Mouse (Mus musculus) megakaryocyte-erythroid progenitor cell, adult 5-6 weeks (primary cell): ENCODE measurements at regions not wholly inside any gene's neighbourhood (a gene's known extent, or its start where the extent isn't known, plus 50 kb on each side); places are given as distances from the start of the nearest gene placed in this dataset.

Source experiments
- ATAC-seq: replicated peaks from 2 replicates; pipeline ENCODE4 v1.8.0; 2016; ENCODE audit warnings: mild to moderate bottlenecking, inconsistent platforms; ENCODE audit not compliant: severe bottlenecking, poor library complexity, low FRiP score, low TSS enrichment

DNA sequence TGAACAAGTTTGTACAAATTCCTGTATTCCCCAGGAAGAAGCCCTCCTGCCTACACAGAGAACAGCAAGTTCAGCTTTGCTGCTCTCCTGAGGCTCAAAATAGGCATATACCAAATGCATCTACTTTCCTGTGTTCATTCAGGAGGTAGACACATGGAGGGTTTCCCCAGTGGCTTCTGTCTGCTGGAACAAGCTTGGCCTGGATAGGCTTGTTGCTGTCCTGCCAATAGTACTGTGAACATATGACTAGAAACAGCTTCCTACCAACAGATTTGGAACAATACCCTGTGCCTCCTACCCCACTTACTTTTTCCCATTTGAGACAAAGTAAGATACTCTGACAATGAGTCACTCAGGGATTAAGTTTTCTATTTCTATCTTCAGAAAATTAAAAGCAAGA is 93.8 kb upstream of the Wdpcp start:
- ATAC-seq: no peak

DNA sequence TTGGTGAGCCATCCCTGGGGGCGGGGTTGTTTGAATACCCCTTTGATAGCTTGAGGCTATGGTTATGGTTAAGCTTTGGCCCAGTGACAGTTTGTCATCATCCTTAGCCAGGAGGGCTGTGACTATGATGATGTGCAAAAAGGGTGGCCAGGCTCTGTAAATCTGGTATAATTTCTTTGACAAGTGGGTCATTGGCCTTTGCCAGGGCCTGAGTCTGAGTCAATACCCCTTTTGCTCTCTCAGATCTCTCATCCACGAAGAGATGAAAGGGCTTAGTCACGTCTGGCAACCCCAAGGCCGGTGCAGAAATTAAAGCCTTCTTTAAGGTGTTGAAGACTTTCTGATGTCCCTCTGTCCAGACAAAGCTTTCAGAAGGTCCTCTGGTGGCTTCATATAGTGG is 99.7 kb upstream of the Ugp2 start:
- no peak for ATAC-seq

DNA sequence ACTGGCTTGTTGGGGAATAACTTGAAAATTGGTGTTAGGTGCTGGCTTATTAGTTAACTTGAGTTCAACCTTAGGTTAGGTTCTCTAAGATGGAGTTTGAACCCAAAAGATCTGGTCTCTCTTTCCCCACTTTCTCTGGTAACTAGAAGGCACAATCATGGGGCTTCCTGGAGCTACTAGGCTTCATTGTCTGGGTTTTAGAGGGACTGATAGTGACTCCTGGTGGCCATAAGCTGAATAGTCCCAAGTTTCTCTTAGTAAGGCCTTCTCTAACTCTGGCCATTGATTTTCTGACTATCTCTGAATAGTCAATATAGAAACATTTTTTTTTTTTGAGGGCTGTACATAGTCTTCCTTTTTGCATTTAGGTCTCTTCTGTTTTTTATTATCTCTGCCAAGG is 97.5 kb upstream of the Ugp2 start:
- peak; percentile 75; the same call in 1 of the 2 replicates for ATAC-seq

DNA sequence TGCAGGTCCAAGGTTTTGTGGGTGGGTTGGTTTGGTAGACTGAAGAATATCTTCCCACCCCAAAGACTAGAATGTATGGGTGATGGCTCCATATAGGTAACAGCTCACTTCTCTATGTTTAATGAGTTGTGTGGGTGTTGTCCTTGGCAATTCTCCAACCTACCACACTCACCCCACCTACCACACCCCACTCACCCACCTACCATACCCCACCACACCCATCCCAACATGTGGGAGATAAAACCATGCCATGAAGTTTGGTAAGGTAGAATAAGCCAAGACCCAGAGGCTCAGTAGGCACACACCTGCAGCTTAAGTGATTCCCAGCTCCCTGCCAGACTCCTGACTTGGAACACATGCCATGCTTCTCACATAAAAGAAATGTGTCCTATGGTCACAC is 89.0 kb upstream of the Ugp2 start:
- no peak for ATAC-seq

DNA sequence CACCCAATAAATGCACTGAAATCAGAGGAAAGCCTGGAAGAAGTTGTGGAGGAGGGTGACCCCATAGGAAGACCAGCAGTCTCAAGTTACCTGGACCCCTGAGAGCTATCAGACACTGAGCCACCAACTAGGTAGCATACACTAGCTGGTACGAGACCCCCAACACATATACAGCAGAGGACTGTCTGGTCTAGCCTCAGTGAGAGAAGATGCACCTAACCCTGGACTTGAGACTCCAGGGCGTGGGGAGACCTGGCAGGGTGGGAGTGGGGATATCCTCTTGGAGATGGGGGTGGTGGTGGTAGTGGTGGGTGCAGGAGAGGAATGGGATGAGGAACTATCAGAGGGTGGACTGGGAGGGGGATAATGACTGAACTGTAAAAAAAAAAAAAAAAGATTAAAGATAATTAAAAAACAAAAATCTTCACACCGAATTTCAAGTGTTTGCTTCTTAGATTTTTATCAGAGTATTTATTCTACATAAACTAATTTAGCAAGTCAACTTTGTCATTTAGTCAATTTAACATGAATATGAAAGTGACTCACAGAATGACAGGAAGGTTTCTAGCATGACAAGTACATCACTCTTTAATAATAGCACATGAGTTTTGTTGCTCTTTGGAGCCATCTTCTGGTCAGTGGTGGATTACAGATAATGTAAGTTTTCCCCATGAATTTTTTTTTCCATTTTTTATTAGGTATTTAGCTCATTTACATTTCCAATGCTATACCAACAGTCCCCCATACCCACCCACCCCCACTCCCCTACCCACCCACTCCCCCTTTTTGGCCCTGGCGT is 82.5 kb upstream of the Ugp2 start:
- peak; percentile 73; the same call in 1 of the 2 replicates for ATAC-seq

DNA sequence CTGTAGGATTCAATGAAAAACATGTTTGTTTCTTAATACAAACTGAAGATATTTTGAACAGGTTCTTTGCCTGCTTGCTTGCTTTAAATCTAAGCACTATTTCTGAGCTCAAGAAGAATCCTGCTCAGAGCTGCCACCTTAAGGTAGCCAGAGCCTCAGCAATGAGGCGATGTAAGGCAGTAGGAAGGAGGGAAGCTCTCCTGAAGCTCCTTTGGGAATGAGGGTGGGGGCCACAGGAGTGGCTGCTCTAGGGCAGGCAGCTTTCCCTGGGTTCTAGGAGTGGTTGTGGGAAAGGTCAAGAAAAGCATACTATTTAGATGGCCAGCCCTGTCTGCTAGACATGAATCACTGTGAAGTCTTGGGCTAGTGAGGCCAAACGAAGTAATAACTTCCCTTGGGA is 62.7 kb upstream of the Ugp2 start:
- no peak for ATAC-seq

DNA sequence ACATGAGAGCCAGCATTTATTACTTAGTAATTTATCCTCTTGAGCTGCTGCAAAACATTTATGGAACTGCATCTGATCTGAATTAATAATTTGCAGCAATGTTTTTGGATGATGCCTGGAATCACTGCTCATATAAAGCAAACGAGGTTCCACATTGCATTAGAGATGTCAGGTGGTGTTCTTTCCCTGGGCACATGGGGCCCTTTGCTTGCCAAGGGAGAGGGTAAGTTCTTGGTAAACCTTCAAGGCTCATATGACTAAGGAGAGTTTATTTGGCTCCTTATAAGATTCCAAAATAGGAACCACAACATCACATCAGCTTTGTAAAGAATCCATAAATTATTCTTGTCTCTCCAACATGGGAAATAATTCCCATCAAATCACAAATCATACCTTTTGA is 59.0 kb upstream of the Ugp2 start:
- no peak for ATAC-seq

DNA sequence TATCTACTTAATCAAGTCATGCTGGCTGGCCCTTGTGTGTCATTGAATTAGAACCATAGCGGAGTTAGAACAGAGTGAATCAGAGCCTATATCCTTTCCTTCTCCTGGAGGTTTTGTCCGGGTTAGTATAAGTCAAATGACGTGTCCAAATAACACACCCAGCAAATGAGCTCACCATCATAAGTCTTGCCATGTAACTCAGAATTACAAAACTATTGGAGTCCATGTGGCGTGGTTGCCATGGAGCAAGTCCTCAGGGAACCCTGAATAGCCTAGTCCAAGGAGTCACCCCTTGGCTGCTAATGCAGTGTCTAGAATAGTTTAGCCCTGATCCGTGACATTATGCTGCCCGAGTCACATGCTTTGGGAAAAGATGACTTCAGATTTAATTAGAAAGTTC is 57.7 kb upstream of the Ugp2 start:
- ATAC-seq: no peak

DNA sequence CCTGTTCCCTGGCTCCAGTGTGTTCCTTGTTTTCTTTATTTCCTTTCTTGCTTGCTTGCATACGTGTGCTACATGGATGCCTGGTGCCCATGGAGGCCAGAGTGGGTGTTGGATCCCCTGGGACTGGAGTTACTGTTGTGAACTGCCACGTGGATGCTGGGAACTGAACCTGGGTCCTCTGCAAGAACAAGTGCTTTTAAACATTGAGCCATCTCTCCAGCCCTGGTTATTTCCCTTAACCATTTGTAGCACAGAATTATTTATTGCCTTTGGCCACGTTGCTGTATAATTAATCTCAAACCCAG is 57.0 kb upstream of the Ugp2 start:
- ATAC-seq: no peak

DNA sequence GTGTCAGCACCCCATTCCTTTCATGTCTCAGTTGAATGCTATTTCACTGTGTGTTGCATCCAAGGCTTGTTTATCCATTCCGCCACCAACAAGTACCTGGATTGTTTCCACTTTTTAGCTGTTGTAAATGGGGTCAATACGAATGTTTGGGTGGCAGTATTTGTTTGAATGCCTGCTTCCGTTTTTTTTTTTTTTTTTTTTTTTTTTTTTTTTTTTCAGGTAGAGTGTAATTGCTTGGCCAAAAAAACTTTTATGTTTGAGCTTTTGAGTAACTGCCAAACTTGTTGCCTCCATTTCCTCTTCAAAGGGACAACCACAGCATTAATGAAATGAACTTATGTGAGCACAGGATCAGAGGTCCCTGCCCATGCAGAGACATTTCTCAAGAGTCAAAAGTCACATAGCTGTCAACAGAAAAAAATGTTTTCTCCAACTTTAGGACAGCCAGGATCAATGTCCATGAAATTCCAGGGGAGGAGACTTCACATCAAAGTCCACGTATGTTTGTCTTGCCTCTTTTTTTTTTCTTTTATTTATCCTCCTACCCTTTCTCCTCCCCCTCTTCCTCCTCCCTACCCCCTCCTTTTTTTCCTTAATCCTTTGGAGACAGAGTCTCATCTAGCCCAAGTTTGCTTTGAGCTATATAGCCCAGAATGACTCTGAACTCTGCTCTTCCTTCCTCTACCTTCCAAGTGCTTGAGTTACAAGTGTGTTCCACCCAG is 56.5 kb upstream of the Ugp2 start:
- no peak for ATAC-seq

DNA sequence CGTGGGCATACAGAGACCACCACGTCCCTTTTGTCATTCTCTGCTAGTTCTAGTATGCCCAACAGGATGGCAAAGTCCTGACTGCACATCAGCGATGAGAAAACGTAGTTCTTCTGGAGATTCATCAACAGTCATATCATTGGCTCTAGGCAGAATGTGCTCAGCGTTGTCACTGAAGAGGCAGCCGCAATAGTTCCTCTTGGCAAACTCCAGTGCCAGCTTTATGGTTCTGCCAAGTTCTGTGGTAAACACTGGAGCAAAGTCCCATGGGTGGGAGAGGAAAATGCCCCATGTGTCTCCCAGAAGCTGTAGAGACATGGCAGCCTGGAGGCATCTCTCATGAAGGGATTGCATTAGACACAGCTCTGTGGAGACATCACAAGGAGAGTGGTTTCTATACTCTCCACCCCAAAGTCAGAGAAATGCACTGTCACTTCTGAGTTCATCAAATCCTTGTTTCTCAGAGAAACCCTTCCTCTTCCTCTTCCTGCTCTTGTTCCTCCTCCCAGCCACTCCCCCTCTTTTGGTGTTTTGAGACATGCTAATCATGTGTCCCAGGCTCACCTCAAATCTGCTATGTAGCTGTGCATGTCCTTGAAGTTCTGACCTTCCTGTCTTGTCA is 54.6 kb upstream of the Ugp2 start:
- ATAC-seq: no peak

DNA sequence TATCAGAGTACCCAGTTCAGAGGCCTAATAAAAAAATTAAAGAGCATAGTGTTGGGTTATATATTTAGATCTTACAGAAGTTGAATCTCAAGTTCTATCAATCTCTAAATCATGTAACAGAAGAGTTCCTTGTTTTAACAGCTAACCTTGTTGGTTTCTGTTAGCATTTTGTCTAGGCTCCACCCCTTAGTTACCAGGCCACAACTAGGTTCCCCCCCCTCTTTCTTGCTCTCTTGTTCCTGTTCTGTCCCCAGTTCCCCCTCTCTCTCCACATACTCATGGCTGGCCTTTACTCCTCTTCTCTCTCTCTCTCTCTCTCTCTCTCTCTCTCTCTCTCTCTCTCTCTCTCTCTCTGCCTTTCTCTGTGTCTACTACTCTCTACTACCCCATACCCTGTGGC is 53.3 kb upstream of the Ugp2 start:
- no peak for ATAC-seq

DNA sequence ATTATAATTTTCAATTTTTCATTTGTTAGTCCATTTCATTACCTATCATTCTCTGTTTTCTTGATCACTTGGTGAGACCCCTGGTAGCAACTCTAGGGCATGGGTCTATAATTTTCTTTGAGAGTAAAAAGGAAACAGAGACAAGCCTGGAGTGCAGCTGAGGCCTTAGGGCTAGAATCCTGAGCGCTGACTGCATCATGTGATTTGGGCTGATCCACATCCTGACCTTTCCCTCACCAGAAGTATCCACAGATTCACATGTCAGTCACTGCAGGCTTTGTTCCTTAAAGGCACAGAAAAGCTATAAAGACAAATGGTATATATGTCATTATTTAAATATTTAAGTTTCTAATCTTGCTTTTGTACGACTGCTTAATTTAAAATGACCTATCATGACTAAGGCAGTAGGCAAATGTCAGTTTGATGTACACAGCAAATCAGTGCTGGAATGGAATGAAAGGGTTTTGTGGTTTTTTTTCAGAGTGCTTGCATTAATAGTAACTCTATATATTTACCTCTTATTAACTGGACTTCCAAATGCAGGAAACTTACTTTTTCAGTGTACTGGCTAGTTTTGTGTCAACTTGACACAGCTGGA is 51.4 kb upstream of the Ugp2 start:
- ATAC-seq: no peak
